Mouse (Mus musculus) spleen, adult 2 months (tissue): ENCODE measurements around the gene Gm37596.

Experiments
- CTCF ChIP-seq: fragments of 200-500 bp; IDR thresholded peaks from 2 replicates; pipeline ENCODE4 v1.5.1; 2011; ENCODE audit warnings: mild to moderate bottlenecking, inconsistent platforms; ENCODE audit not compliant: insufficient read depth, insufficient read length, insufficient replicate concordance; ENCODE audit errors: extremely low read depth
- POLR2A ChIP-seq: fragments of 200-500 bp; IDR thresholded peaks from 2 replicates; pipeline ENCODE4 v1.6.1; 2011; ENCODE audit warnings: low read depth, low read length, inconsistent platforms

GRCm38 (mm10) chr3:93654260-93654659 lies 38.6 kb downstream of the Gm37596 start:
- TF ChIP-seq POLR2A: no peak
- no peak for TF ChIP-seq CTCF
